Mouse (Mus musculus) MEL-GATA-1-ER (cell line): Measurements from ENCODE around the gene Defa17.
"Not testable (repeated sequence)": the region's sequence is repeated elsewhere in the genome, so short reads cannot be mapped to it uniquely, and the experiment has no call there.

Source experiments
- DNase-seq: peaks from one replicate; pipeline ENCODE4 v3.0.0-alpha.2; 2012; ENCODE audit warnings: low read depth; ENCODE audit errors: extremely low read depth

Gene Defa17

DNA sequence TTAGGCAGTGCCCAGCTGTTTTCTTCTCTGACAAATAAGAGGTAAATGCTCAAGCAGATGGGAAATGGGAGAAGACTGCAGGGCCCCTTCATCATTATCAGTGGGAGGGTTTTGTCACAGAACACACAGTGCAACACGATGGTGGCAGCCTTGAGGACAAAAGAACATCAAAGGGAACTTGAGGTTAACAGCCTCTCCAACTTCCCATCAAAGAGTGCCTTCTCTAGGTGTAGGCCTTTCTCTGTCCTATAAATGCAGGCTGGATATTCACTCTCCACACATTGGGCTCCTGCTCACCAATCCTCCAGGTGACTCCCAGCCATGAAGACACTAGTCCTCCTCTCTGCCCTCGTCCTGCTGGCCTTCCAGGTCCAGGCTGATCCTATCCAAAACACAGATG, at the start of gene Defa17:
TSS of gene Defa17 (plus strand) at position 301 of the 400 bp plus-strand sequence.
- DNase-seq = not testable (repeated sequence)

DNA sequence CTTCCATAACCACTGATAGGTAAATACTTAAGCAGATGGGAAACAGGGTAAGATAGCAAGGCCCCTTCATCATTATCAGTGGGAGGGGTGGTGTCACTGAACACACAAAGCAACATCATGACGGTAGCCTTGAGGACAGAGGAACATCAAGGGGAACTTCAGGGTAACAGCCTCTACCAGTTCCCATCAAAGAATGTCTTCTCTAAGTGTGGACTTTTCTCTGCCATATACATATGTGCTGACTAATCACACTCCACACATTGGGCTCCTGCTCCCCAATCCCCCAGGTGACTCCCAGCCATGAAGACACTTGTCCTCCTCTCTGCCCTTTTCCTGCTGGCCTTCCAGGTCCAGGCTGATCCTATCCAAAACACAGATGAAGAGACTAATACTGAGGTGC, 37.7 kb upstream of the Defa17 start, which contains the start of gene Defa26:
TSS of gene Defa26 (plus strand) at position 301 of the 400 bp plus-strand sequence.
- DNase-seq = not testable (repeated sequence)

DNA sequence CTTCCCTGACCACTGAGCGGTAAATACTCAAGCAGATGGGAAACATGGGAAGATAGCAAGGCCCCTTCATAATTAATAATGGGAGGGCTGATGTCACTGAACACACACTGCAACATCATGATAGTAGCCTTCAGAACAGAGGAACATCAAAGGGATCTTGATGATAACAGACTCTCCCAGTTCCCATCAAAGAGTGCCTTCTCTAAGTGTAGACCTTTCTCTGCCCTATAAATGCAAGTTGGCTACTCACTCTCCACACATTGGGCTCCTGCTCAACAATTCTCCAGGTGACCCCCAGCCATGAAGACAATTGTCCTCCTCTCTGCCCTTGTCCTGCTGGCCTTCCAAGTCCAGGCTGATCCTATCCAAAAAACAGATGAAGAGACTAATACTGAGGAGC, 9.9 kb downstream of the Defa17 start, which contains the start of gene Defa34:
TSS of gene Defa34 (plus strand) at position 301 of the 400 bp plus-strand sequence.
- not testable (repeated sequence) for DNase-seq

DNA sequence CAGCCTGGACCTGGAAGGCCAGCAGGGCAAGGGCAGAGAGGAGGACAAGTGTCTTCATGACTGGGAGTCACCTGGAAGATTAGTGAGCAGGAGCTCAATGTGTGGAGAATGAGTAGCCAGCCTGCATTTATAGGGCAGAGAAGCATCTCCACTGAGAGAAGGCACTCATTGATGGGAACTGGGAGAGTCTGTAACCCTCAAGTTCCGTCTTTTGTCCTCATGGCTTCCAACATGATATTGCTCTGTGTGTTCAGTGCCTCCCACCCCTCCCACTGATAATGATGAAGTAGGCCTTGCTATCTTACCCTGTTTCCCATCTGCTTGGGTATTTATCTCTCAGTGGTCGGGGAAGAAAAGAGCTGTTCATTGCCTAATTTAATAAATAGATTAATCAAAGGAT, 48.0 kb downstream of the Defa17 start, which contains the start of gene AY761184:
TSS of gene AY761184 (minus strand) at position 101 of the 400 bp plus-strand sequence.
- DNase-seq = not testable (repeated sequence)
